Mouse (Mus musculus) heart, postnatal 0 days (tissue): ENCODE data around the gene Thrsp.

Source experiments
- CTCF ChIP-seq: IDR thresholded peaks from 2 replicates; pipeline ENCODE4 v1.5.1; 2016; ENCODE audit warnings: antibody characterized with exemption, control low read depth, low read depth
- EP300 ChIP-seq: IDR thresholded peaks from 2 replicates; pipeline ENCODE4 v1.6.1; 2016; ENCODE audit warnings: antibody characterized with exemption, low read depth

GRCm38 (mm10) chr7:97399960-97400715 is 17.4 kb downstream of the Thrsp start, which contains the start of gene Ndufc2:
- no peak for TF ChIP-seq CTCF
- no peak for TF ChIP-seq EP300
